Mouse (Mus musculus) splenic B cell, adult 2 months (primary cell): ENCODE data around the gene Carf.
A peak's percentile ranks its signal among the peaks of the same experiment; 100 is the strongest.
"Not testable (repeated sequence)": the region's sequence is repeated elsewhere in the genome, so short reads cannot be mapped to it uniquely, and the experiment has no call there.

Source experiments
- DNase-seq: peaks from one replicate; pipeline ENCODE4 v3.0.0-alpha.2; 2011; ENCODE audit warnings: low read depth, low spot score
- H3K27me3 ChIP-seq: 2 replicates; pipeline ENCODE4 v1.6.1; 2012; ENCODE audit warnings: mild to moderate bottlenecking, low read length, moderate library complexity, mixed read lengths; ENCODE audit not compliant: control insufficient read depth, poor library complexity, insufficient read depth, severe bottlenecking
- H3K36me3 ChIP-seq: 2 replicates; pipeline ENCODE4 v1.6.1; 2012; ENCODE audit warnings: mild to moderate bottlenecking, low read length, moderate library complexity, mixed read lengths; ENCODE audit not compliant: control insufficient read depth, poor library complexity, insufficient read depth, severe bottlenecking

Carf gene

GRCm38 (mm10) chr1:60156651-60157050, 58.6 kb downstream of the Carf start:
- H3K36me3 ChIP-seq, result no peaks in the 10 kb centered on the region
- no peaks in the 10 kb centered on the region for H3K27me3 ChIP-seq
- DNase-seq, result no peak

- Histone ChIP-seq H3K27me3 (no peaks in the 10 kb centered on the region), H3K36me3 (no peaks in the 10 kb centered on the region)
- DNase-seq, result peak; percentile 69
Observed at GRCm38 (mm10) chr1:60158411-60158810, 60.4 kb downstream of the Carf start.

GRCm38 (mm10) chr1:60163676-60164075, 65.6 kb downstream of the Carf start:
- no peaks in the 10 kb centered on the region for H3K27me3 ChIP-seq

GRCm38 (mm10) chr1:60169626-60170025, 71.6 kb downstream of the Carf start:
- no peak for DNase-seq
- Histone ChIP-seq H3K36me3 (no peaks in the 10 kb centered on the region), H3K27me3 (no peaks in the 10 kb centered on the region)

More at GRCm38 (mm10) chr1:60163676-60164075, 65.6 kb downstream of the Carf start:
- no peak for DNase-seq
- no peaks in the 10 kb centered on the region for H3K36me3 ChIP-seq

GRCm38 (mm10) chr1:60170251-60170650, 72.2 kb downstream of the Carf start:
- no peak for DNase-seq
- no peaks in the 10 kb centered on the region for H3K27me3 ChIP-seq
- H3K36me3 ChIP-seq, result no peaks in the 10 kb centered on the region

- Histone ChIP-seq H3K27me3 (no peaks in the 10 kb centered on the region), H3K36me3 (no peaks in the 10 kb centered on the region)
- no peak for DNase-seq
Observed at GRCm38 (mm10) chr1:60173119-60173518, 75.1 kb downstream of the Carf start.

GRCm38 (mm10) chr1:60177814-60178213, 79.8 kb downstream of the Carf start:
- H3K36me3 ChIP-seq, DNase-seq, H3K27me3 ChIP-seq: not testable (repeated sequence)

GRCm38 (mm10) chr1:60179376-60179775, 81.3 kb downstream of the Carf start:
- peak; percentile 19 for DNase-seq
- Histone ChIP-seq H3K36me3 (no peaks in the 10 kb centered on the region), H3K27me3 (no peaks in the 10 kb centered on the region)

GRCm38 (mm10) chr1:60179932-60180783, 82.1 kb downstream of the Carf start, which contains the start of gene Nbeal1:
Gene Nbeal1, plus strand, starts transcription at chr1:60180599.
- no peaks in the 10 kb centered on the region for H3K27me3 ChIP-seq
- no peaks in the 10 kb centered on the region for H3K36me3 ChIP-seq

GRCm38 (mm10) chr1:60180784-60181221, 82.8 kb downstream of the Carf start:
- no peak for DNase-seq
- Histone ChIP-seq H3K36me3 (no peaks in the 10 kb centered on the region), H3K27me3 (no peaks in the 10 kb centered on the region)

More at GRCm38 (mm10) chr1:60179932-60180783, 82.1 kb downstream of the Carf start, which contains the start of gene Nbeal1:
- peak; percentile 98 for DNase-seq

- Histone ChIP-seq H3K36me3 (no peaks in the 10 kb centered on the region), H3K27me3 (no peaks in the 10 kb centered on the region)
- DNase-seq, result no peak
Observed at GRCm38 (mm10) chr1:60188454-60188853, 90.4 kb downstream of the Carf start.

GRCm38 (mm10) chr1:60196813-60197212, 98.8 kb downstream of the Carf start:
- Histone ChIP-seq H3K36me3 (peaks cover 14% of the 10 kb centered on the region), H3K27me3 (no peaks in the 10 kb centered on the region)
- no peak for DNase-seq

GRCm38 (mm10) chr1:60199006-60199405, 101.0 kb downstream of the Carf start:
- DNase-seq, result no peak
- Histone ChIP-seq H3K36me3 (peaks cover 18% of the 10 kb centered on the region), H3K27me3 (no peaks in the 10 kb centered on the region)
